Mouse (Mus musculus): ENCODE measurements at regions not wholly inside any gene's neighbourhood (a gene's known extent, or its start where the extent isn't known, plus 50 kb on each side); places are given as distances from the start of the nearest gene placed in this dataset.

- TF ChIP-seq POLR2A (IDR thresholded peaks at IDR 0.05; ENCODE audit: borderline replicate concordance, low read depth, low read length) (no peak), CTCF (IDR thresholded peaks at IDR 0.05; ENCODE audit: low read depth, low read length) (no peak)
These were observed 188.1 kb upstream of the Irx4 start for GRCm38 (mm10) chr13:73071854-73072852.
